Mouse (Mus musculus) limb, embryonic 14.5 days (tissue): ENCODE measurements around the gene Gm44511. TPM values are rescaled to one million over a fixed set of nuclear protein-coding genes. Genes with fewer than 3 reads are reported as not detected.
"Not testable (repeated sequence)": the region's sequence is repeated elsewhere in the genome, so short reads cannot be mapped to it uniquely, and the experiment has no call there.

ENCODE experiments used
- ATAC-seq: fragments of 200-750 bp; cut with Nextera tagmentation; 2 replicates; pipeline ENCODE4 v1.8.0; 2017; ENCODE audit warnings: low read depth, moderate number of reproducible peaks, moderate TSS enrichment; ENCODE audit not compliant: low FRiP score
- DNase-seq: peaks from one replicate; pipeline ENCODE4 v3.0.0-alpha.2; 2015; ENCODE audit warnings: low spot score
- H3K27ac ChIP-seq: fragments of 300-500 bp; sonication (generic); replicated peaks from 2 replicates; pipeline ENCODE4 v1.5.1; 2014; ENCODE audit warnings: low read depth, mild to moderate bottlenecking, low read length, moderate library complexity, mixed read lengths
- H3K27me3 ChIP-seq: fragments of 300-500 bp; sonication (generic); 2 replicates; pipeline ENCODE4 v1.6.1; 2014; ENCODE audit warnings: low read length, mixed read lengths; ENCODE audit not compliant: control insufficient read depth, insufficient read depth
- H3K36me3 ChIP-seq: fragments of 300-500 bp; sonication (generic); 2 replicates; pipeline ENCODE4 v1.6.1; 2014; ENCODE audit warnings: mild to moderate bottlenecking, low read length, moderate library complexity, mixed read lengths; ENCODE audit not compliant: control insufficient read depth, insufficient read depth
- H3K4me1 ChIP-seq: fragments of 300-500 bp; sonication (generic); 2 replicates; pipeline ENCODE4 v1.6.1; 2014; ENCODE audit warnings: antibody characterized with exemption, low read length, mixed read lengths; ENCODE audit not compliant: control insufficient read depth, insufficient read depth
- H3K4me2 ChIP-seq: fragments of 300-500 bp; sonication (generic); replicated peaks from 2 replicates; pipeline ENCODE4 v1.6.1; 2014; ENCODE audit warnings: low read depth, mild to moderate bottlenecking, low read length, moderate library complexity; ENCODE audit not compliant: severe bottlenecking
- H3K4me3 ChIP-seq: fragments of 300-500 bp; sonication (generic); replicated peaks from 2 replicates; pipeline ENCODE4 v1.5.1; 2014; ENCODE audit warnings: low read length
- H3K9ac ChIP-seq: fragments of 300-500 bp; sonication (generic); 2 replicates; pipeline ENCODE4 v1.6.1; 2014; ENCODE audit warnings: mild to moderate bottlenecking, low read depth, low read length, moderate library complexity; ENCODE audit not compliant: severe bottlenecking
- H3K9me3 ChIP-seq: fragments of 300-500 bp; sonication (generic); 2 replicates; pipeline ENCODE4 v1.6.1; 2016; ENCODE audit warnings: low read length; ENCODE audit not compliant: control insufficient read depth
- POLR2A ChIP-seq: fragments of 200-500 bp; IDR thresholded peaks from 2 replicates; pipeline ENCODE4 v1.8.0; 2012; ENCODE audit warnings: inconsistent platforms, mild to moderate bottlenecking, moderate library complexity, borderline replicate concordance; ENCODE audit not compliant: insufficient read depth, insufficient read length; ENCODE audit errors: extremely low read depth
- WGBS: fragments of 180-500 bp; shearing (Covaris S2); extraction: QIAGEN DNeasy Blood & Tissue Kit; methylation state at CpG from one replicate; pipeline ENCODE4 v1.1.7; 2014; 5-methylcytosine and 5-hydroxymethylcytosine counted together
- polyA plus RNA-seq, 2 experiments: library from polyadenylated mRNA; depleted of rRNA in 1 of 2; stranded (reverse) in 1 of 2; unstranded in 1 of 2; fragments of >200 nt; fragmentation: Nextera tagmentation in 1 of 2; extraction: Ambion mirVana in 1 of 2; gene quantifications; 2 replicates each; pipeline versions ENCODE4 v1.2.1 to v1.2.3; 2012 to 2014

The Gm44511 gene
- polyA plus RNA-seq, 2 experiments = not detected

DNA sequence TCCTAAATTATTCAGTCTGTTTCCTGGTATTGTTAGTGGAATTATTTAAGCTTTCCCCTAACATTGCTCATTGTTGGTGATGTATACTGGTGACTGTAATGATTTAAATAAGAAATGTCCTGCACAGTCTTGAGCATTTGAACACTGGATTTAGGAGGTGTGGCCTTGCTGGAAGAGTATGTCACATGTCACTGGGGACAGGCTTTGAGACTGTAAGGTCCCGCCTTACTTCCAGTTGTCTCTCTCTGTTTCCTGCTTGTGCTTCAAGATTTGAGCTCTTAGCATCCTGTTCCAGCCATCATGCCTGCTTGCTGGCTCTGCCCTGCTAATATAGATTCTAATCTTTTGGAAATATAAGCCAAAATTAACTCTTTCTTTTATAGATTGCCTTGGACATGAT, 60.9 kb downstream of the Gm44511 start:
- no peaks in the 10 kb centered on the region for H3K27me3 ChIP-seq
- H3K9ac ChIP-seq = no peak overlapping the region
- ATAC-seq (no peak), DNase-seq (no peak)
- TF ChIP-seq POLR2A = no peak
- H3K27ac ChIP-seq = no peak overlapping the region
- no peaks in the 10 kb centered on the region for H3K4me1 ChIP-seq
- 86% methylated on average over 1 of the region's 1 CpGs for WGBS
- no peaks in the 10 kb centered on the region for H3K9me3 ChIP-seq
- no peak overlapping the region for H3K4me2 ChIP-seq
- H3K4me3 ChIP-seq = no peak overlapping the region
- H3K36me3 ChIP-seq = no peaks in the 10 kb centered on the region

- Histone ChIP-seq H3K4me2 (peak overlapping the region; percentile 42), H3K9ac (no peak overlapping the region; the same call in 1 of the 2 replicates), H3K4me3 (peak overlapping the region; percentile 52), H3K9me3 (no peaks in the 10 kb centered on the region), H3K4me1 (no peaks in the 10 kb centered on the region), H3K27me3 (no peaks in the 10 kb centered on the region), H3K36me3 (no peaks in the 10 kb centered on the region), H3K27ac (no peak overlapping the region)
- no peak for TF ChIP-seq POLR2A
- 19% methylated on average over 5 of the region's 5 CpGs for WGBS
- no peak for DNase-seq
- no peak for ATAC-seq
Measured at GRCm38 (mm10) chr6:128764598-128764997, 61.5 kb downstream of the Gm44511 start.

DNA sequence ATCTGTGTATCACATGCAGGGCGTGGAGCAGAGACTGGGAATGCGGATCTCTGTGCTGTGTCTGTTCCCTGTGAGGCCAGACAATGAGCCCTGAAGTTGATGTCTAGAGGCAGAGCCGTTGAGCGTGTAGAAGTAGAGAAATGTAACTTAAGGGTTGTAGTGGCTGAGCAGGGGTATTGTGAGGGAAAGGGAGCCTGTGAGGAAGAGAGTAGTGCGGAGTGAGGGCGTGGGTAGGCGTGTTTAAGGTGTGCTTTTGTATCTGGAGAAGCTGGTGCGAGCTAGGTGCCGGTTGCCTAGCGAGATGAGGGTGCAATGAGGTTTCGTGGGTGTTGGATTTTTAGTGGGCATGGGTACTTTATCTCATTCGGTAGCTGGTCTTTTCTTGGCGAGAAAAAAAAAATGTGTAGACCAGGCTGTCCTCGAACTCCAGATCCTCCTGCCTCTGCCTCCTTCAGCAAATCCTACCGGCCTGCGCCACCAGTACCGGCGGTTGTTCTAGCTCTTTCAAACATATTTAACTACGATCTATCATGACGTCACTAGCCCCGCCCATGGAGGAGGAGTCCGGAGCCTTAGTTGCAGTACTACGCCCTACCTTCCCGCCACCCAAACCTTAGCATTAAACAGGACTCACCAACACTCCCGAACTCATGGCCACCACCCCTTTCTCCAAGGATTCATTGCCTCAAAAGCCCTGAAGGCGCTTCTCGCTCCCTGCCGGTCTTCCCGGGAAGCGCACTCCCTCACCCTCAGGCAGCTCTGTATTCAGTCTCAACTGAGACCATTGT, 62.2 kb downstream of the Gm44511 start:
- 1% methylated on average over 30 of the region's 30 CpGs for WGBS
- TF ChIP-seq POLR2A = no peak

DNA sequence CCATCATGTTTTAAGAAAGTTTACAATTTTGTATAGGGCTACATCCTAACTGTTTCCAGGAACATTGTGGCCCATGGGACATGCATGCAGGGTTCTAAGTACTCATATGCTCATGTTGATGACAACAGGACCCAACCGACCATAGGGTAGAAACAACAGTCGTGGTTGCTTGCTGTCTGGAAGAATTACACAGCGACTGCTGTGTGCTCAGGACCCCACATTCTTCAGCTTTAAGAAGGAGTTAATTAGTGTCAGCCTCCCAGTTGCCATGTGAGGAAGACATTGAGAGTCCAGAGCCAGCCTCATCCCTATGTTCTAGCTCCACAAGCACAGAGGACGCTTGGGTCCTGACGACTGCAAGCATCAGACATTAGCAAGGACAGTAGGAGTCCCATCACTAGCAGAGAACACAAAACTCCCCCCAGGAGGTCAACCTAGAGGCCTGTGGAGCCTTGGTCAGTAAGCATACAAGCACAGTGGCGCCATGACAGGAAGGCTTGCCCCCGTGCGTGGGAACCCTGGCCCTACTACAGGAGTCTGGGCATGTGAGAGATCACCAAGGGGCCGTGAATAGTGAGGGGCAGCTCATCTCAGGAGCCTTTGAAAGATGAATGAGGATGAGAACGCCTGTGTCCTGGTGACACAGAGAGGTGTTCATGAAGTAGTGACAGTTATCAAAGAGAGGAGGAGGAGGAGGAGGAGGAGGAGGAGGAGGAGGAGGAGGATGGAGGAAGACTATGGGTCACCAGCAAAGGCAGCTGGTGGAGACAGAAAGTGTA, 63.0 kb downstream of the Gm44511 start:
- H3K27ac ChIP-seq, H3K9me3 ChIP-seq, ATAC-seq, DNase-seq, H3K4me1 ChIP-seq, H3K27me3 ChIP-seq, H3K36me3 ChIP-seq: not testable (repeated sequence)
- WGBS = 74% methylated on average over 10 of the region's 10 CpGs
- Histone ChIP-seq H3K4me3 (peak overlapping the region; percentile 52), H3K9ac (peak overlapping the region; percentile 48; the same call in 1 of the 2 replicates), H3K4me2 (peak overlapping the region; percentile 63)

More for the DNA sequence above, 62.2 kb downstream of the Gm44511 start:
- ATAC-seq = peak; percentile 92
- no peaks in the 10 kb centered on the region for H3K36me3 ChIP-seq
- H3K4me2 ChIP-seq = peak overlapping the region; percentile 63
- no peaks in the 10 kb centered on the region for H3K9me3 ChIP-seq
- peak overlapping the region; percentile 67 for H3K27ac ChIP-seq
- H3K27me3 ChIP-seq = no peaks in the 10 kb centered on the region
- peak overlapping the region; percentile 48 for H3K9ac ChIP-seq
- H3K4me3 ChIP-seq = peak overlapping the region; percentile 52
- DNase-seq = peak; percentile 96
- H3K4me1 ChIP-seq = no peaks in the 10 kb centered on the region

GRCm38 (mm10) chr6:128761144-128761540, 65.0 kb downstream of the Gm44511 start:
- 0 out of 2 replicates have a peak overlapping the region, but pooled peaks have one; percentile 40 for H3K9ac ChIP-seq
- H3K27me3 ChIP-seq = no peaks in the 10 kb centered on the region
- H3K36me3 ChIP-seq = no peaks in the 10 kb centered on the region
- no peak overlapping the region for H3K27ac ChIP-seq
- H3K4me2 ChIP-seq = peak overlapping the region; percentile 38
- DNase-seq (no peak), ATAC-seq (no peak)
- no peaks in the 10 kb centered on the region for H3K4me1 ChIP-seq
- no peak for TF ChIP-seq POLR2A
- no peaks in the 10 kb centered on the region for H3K9me3 ChIP-seq
- peak overlapping the region; percentile 60 for H3K4me3 ChIP-seq
- 41% methylated on average over 5 of the region's 5 CpGs for WGBS

- WGBS = under 1% methylated on average over 44 of the region's 44 CpGs
- H3K27ac ChIP-seq = peak overlapping the region; percentile 87
- not testable (repeated sequence) for H3K4me1 ChIP-seq, H3K9me3 ChIP-seq, H3K27me3 ChIP-seq, H3K36me3 ChIP-seq
- DNase-seq (peak; percentile 80), ATAC-seq (peak; percentile 73)
- peak overlapping the region; percentile 38 for H3K4me2 ChIP-seq
- H3K4me3 ChIP-seq = peak overlapping the region; percentile 60
- H3K9ac ChIP-seq = peak overlapping the region; percentile 75
Measured at GRCm38 (mm10) chr6:128760416-128761143, 65.5 kb downstream of the Gm44511 start.

- H3K4me2 ChIP-seq, H3K4me1 ChIP-seq, H3K9me3 ChIP-seq, H3K27me3 ChIP-seq, H3K36me3 ChIP-seq: not testable (repeated sequence)
- Histone ChIP-seq H3K27ac (peak overlapping the region; percentile 87), H3K9ac (peak overlapping the region; percentile 75), H3K4me3 (peak overlapping the region; percentile 60)
- ATAC-seq (peak; percentile 43), DNase-seq (peak; percentile 85)
- WGBS = under 1% methylated on average over 22 of the region's 22 CpGs
Measured at GRCm38 (mm10) chr6:128760016-128760415, 66.1 kb downstream of the Gm44511 start.
